Mouse (Mus musculus) liver, adult 2 months (tissue): ENCODE data around the gene Krtap28-10.

Experiments used
- CTCF ChIP-seq: fragments of 200-500 bp; IDR thresholded peaks from 2 replicates; pipeline ENCODE4 v1.5.1; 2011; ENCODE audit warnings: low read depth, low read length, control low read depth
- POLR2A ChIP-seq: fragments of 200-500 bp; IDR thresholded peaks from 2 replicates; pipeline ENCODE4 v1.6.1; 2011; ENCODE audit warnings: low read length, control low read depth; ENCODE audit not compliant: insufficient read depth; ENCODE audit errors: extremely low read depth

- peak; percentile 42 for TF ChIP-seq CTCF
- TF ChIP-seq POLR2A = no peak
Observed at GRCm38 (mm10) chr1:83076190-83076917, 34.1 kb upstream of the Krtap28-10 start.
